8 mouse cellular contexts compared by ENCODE assay signal in the genomic region with DNA sequence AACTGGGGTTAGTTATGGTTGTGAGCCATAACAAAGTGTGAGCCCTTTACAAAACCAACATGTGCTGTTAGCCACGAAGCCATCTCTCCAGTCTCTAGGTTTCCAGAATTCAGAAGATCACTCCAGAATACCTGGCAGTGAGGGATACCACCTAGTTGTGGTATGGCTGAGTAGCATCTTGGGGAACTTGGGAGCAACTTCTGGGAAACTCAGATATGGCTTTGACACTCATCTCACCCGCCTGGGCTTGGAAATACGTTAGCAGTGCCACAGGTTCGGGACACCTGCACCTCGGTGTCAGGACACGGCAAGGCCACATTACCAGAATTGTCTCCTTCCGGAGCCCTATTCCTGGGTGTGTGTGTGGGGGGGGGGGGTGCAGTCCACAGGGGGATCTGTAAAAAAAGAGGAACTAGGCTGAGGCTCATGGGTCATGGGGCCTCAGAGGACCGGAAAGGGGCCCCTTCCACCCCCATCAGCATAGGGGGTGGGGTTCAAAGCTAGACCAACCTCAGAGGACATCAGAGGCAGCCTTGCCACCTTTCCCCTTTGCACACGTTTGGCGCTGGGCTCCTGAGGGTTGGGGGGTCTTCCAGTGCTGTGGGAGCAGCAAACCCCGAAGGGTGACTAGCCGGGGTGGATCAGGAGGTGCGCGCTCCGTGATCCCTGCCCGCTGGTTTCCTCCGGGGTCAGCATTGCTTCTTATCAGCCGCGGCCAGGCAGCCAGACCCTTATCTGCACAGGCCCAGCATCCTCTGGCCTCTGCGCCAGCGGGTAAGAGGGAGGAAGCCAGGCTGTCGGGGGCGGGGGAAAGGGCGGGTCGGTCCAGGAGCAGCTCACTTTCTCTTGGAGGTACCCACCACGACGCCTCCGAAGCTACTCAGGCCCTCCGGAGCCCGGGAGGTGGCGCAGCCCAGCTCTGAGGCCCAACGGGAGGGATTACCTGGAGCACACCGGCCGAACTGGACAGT. TPM values are rescaled to one million over a fixed set of nuclear protein-coding genes. Genes with fewer than 3 reads are reported as not detected.
DNase-seq lines count a peak whose midpoint lies in the region; ATAC-seq and TF ChIP-seq lines count a peak whose summit lies in the region.

A gene (plus strand): TSS at position 517 of the 971 bp plus-strand sequence.

- peaks cover 9% of the 10 kb centered on the region for H3K27me3 ChIP-seq in ES-Bruce4 (ENCODE audit: control insufficient read depth, insufficient read depth, low read length, poor library complexity, severe bottlenecking)
- H3K27me3 ChIP-seq in liver, embryonic 15.5 days, result peaks cover 8% of the 10 kb centered on the region; the same call in 1 of the 2 replicates

- H3K4me3 ChIP-seq in ES-Bruce4 (ENCODE audit: low read depth, low read length), result peak within 1 kb of the TSS; percentile 15
- peak within 1 kb of the TSS; percentile 78 for H3K4me3 ChIP-seq in liver, embryonic 15.5 days (replicated peaks)

- H3K27ac ChIP-seq in ES-Bruce4 (ENCODE audit: insufficient read depth, low read length), result no peak within 1 kb of the TSS
- H3K27ac ChIP-seq in liver, embryonic 15.5 days (replicated peaks), result peak within 1 kb of the TSS; percentile 98

- no peaks in the 10 kb centered on the region for H3K9me3 ChIP-seq in ES-Bruce4 (replicated peaks; ENCODE audit: control insufficient read depth, insufficient read depth, low read length, poor library complexity, severe bottlenecking)
- H3K9me3 ChIP-seq in liver, embryonic 15.5 days (replicated peaks), result no peaks in the 10 kb centered on the region

- WGBS in liver, embryonic 15.5 days (ENCODE audit: insufficient replicate concordance), result 2% methylated on average over 34 of the region's 34 CpGs

- intact Hi-C loops in gastrocnemius, postnatal 36 days (cut with DNase I), result loop anchor here (5.0 kb wide), 1 partner anchor 39 kb away; a partner anchor contains a TSS

- no peaks in the 10 kb centered on the region for H3K4me1 ChIP-seq in ES-Bruce4 (ENCODE audit: control insufficient read depth, insufficient read depth, low read length)
- peaks cover 66% of the 10 kb centered on the region for H3K4me1 ChIP-seq in liver, embryonic 15.5 days (replicated peaks)

- peaks cover 26% of the 10 kb centered on the region for H3K36me3 ChIP-seq in ES-Bruce4 (ENCODE audit: control insufficient read depth, insufficient read depth, low read length, poor library complexity, severe bottlenecking)
- peaks cover 55% of the 10 kb centered on the region for H3K36me3 ChIP-seq in liver, embryonic 15.5 days (replicated peaks)

- no peak for TF ChIP-seq CTCF in ES-Bruce4 (IDR thresholded peaks at IDR 0.05; ENCODE audit: low read depth, low read length)

- peak within 1 kb of the TSS; percentile 41 for H3K9ac ChIP-seq in ES-Bruce4 (ENCODE audit: low read depth, poor library complexity, severe bottlenecking)
- H3K9ac ChIP-seq in liver, embryonic 15.5 days, result peak within 1 kb of the TSS; percentile 78

- ATAC-seq in inflammation-experienced regulatory T-cells, adult 6 months, result peak; percentile 28
- peak; percentile 89 for ATAC-seq in liver, embryonic 15.5 days (ENCODE audit: insufficient read depth)

- peak within 1 kb of the TSS; percentile 95 for H3K4me2 ChIP-seq in liver, embryonic 15.5 days

- TF ChIP-seq EP300 in ES-Bruce4 (IDR thresholded peaks at IDR 0.05; ENCODE audit: insufficient read depth, low read depth, low read length), result no peak

- peak; percentile 97 for DNase-seq in c-Kit-positive CD71-positive TER-119-negative erythroid progenitor cells, embryonic 14.5 days (ENCODE audit: low read depth)
- DNase-seq in gastrocnemius, postnatal 36 days, result peak; percentile 46 to 59
- DNase-seq in neural tube, embryonic 10.5 days (ENCODE audit: extremely low spot score, low spot score), result peak; percentile 54
- no peak for DNase-seq in frontal cortex, postnatal 10 days (ENCODE audit: low spot score in 2 of 2)
- no peak for DNase-seq in urinary bladder, postnatal 14 days (ENCODE audit: low spot score)

- TF ChIP-seq POLR2A in ES-Bruce4 (IDR thresholded peaks at IDR 0.05; ENCODE audit: insufficient read depth, low read length), result no peak

RNA-seq across cellular contexts. Expression of the gene that starts here (rescaled TPM):
- not detected in 2 replicates for polyA plus RNA-seq in ES-Bruce4 (2011; ENCODE audit: insufficient read depth, insufficient read length, low read depth, missing spikeins)
- 1 to 10 TPM in 1 of 2 experiments, under 1 TPM in 1; 0.96 to 1.4 TPM for total RNA-seq in gastrocnemius, postnatal 36 days (2021)
- polyA plus RNA-seq in inflammation-experienced regulatory T-cells, adult 6 months (2017; shearing (Covaris generic)), result 1 to 10 TPM in 2 of 3 experiments, under 1 TPM in 1; 0.20 to 2.7 (median 1.3) TPM
- polyA plus RNA-seq in liver, embryonic 15.5 days (2015; fragmentation: Nextera tagmentation; extraction: Ambion mirVana), result 55.3 and 58.3 TPM in 2 replicates

Comparison
In these comparisons a context has a peak if more than half of its experiments do, and no peak if none do; other contexts are left out.
1. RNA of the gene that starts here (polyA plus RNA-seq): 55.3 to 58.3 TPM in liver, embryonic 15.5 days; 0.20 to 2.7 TPM in inflammation-experienced regulatory T-cells, adult 6 months and not detected in ES-Bruce4; every median in the first group is over 10 times any median in the second.
2. DNase-seq: peak in c-Kit-positive CD71-positive TER-119-negative erythroid progenitor cells, embryonic 14.5 days (single experiment), gastrocnemius, postnatal 36 days (2 of 2) and neural tube, embryonic 10.5 days (single experiment); none in frontal cortex, postnatal 10 days (0 of 2) and urinary bladder, postnatal 14 days (single experiment).